Mouse (Mus musculus) 3134 (cell line): Measurements from ENCODE around the gene Comt.

Experiments used
- DNase-seq: peaks from one replicate; pipeline ENCODE4 v3.0.0-alpha.2; 2011; ENCODE audit warnings: low spot score; ENCODE audit not compliant: insufficient read length; ENCODE audit errors: extremely low read depth

The Comt gene

GRCm38 (mm10) chr16:18426802-18427280 is at the start of gene Comt:
Gene Comt (minus strand): TSS chr16:18426852.
- DNase-seq: no peak

GRCm38 (mm10) chr16:18474021-18474420 is 47.4 kb upstream of the Comt start:
- no peak for DNase-seq

- no peak for DNase-seq
These were observed 46.3 kb upstream of the Comt start for GRCm38 (mm10) chr16:18472976-18473375.

DNA sequence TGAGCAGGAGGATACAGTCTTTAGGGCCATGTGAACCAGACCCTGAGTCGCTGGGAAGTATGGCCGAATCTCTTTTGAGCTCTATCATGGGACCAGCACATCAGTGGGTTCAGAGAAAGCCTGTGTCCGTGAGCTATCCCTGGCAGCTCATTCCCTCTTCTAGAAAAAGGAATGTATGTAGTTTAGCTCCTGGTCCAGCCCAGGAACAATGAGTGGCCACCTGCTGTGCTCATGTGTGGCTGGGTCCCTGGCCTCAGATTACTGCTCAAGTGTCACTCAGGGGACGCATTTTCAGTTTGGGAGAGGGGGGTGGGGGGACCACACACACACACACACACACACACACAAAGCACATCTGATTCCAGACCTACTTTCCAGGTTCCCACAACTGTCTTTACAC is 45.8 kb upstream of the Comt start:
- DNase-seq: no peak

DNA sequence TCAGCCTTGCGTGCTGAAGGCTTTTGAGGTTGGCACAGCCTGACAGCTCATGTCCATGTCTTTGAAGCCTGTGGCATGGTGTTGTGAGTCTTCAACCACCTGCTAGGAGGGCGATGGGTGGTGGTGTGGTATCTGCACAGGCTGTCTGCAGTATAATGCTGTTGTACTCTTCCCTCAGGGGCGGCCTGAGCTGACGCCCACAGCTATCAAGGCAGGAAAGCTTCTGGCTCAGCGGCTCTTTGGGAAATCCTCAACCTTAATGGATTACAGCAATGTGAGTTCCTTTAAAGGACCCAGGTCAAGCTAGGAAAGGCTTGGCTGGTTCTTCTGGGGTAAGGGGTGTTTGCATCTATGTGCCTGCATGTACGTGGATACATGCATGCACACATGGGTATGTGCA is 45.3 kb upstream of the Comt start:
- no peak for DNase-seq

DNA sequence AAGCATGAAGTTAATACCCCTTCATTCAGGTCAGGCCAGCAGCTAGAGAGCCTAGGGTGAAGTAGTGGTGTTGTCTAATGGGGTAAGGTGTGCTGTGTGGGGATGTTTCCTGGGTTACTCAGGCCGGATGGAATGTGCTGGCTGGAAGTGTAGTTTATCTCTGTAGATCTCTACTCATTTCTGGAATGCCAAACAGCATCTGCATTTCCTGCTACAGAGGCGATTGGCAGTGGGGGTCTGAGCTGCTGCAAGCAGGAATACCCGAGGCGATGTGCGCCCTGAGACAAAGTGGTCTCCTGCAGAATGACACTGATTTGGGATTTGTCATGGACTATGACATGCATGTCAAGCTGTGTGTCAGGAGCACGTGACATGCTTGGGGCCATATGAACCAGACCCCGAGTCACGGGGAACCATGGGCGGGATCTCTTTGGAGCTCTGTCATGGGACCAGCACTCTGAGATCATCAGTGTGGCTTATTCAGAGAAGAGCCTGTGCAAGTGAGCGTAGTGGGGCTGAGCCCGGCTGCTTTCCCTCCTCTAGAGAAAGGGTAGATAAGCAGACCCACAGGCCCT is 44.8 kb upstream of the Comt start:
- peak; percentile 64 for DNase-seq

GRCm38 (mm10) chr16:18470829-18471228 is 44.2 kb upstream of the Comt start:
- DNase-seq: no peak

DNA sequence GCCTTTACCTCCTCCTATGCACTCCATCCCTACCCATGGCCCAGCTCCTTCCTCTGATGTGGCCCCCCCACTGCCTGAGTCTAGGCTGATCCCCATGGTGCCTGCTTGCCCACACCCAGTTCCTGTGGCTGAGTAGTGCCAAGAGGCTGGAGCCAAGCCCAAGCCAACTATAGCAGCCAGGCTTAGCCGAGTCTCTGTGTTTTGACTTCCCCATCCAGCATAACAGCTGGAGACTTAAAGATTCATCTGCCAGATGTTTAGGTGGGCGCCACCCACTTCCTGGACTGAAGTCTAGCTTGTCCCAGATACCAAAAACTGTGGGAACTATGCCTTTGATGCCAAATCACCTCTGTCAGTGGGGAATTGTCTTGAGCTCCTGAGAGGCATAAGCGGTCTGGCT is 37.6 kb upstream of the Comt start:
- DNase-seq: no peak

DNA sequence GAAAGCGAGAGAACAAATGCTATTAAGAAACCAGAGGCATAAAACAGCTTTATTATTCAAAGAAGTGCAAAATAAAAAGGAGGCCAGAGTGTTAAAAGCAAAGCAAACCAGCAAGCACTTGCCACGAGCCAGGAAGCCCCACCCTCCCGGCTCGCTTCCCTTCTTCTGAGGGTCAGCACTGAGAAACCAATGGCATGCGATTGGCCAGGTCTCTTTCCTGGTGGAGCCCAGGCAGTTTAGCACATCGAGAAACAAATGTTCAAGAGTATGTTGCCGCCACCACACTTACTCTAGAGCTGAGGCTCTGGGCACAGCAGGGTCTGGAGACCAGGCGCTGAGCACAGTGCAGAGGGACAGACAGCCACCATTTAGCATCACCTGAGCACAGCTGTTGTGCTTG is 35.9 kb upstream of the Comt start:
- no peak for DNase-seq

- no peak for DNase-seq
These were observed 35.4 kb upstream of the Comt start for GRCm38 (mm10) chr16:18462031-18462430.

DNA sequence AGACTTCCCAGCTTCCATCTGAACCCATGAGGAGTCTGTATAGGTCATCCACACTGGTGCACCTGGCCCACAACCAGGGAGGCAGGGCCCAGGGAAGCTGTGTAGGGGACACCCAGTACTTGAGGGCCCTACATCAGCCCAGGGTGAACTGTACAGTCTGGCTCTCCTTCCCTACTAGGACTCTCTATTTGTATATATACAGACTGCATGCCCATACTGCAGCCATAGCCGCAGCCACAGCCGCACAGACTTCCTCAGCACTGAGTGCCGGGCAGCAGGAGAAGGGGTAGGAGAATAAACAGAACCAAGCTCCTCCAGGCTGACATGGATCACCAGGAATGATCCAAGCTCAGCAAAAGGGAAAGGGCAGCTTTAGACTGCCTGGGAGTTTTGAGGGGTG is 34.2 kb upstream of the Comt start:
- DNase-seq: no peak

DNA sequence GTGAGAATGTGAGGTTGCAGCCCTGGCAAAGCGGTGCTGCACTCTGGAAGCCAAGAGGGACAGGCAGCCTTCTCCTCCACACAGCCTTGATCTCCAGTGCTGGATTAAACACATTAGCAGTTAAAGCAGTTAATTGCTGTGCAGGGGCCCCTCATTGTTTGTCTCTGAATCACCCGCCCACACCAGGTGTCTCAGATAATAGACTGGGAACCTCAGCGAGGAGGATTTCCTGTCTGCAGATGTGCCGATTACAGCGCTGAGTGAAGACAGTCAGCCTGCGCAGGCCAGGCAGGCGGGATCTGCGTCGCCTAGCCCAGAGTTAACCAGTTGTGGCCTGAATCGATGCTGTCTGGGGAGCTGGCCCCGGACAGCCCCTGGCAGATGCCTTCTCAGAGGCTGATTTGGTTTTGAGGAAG is 33.3 kb upstream of the Comt start:
- no peak for DNase-seq

DNA sequence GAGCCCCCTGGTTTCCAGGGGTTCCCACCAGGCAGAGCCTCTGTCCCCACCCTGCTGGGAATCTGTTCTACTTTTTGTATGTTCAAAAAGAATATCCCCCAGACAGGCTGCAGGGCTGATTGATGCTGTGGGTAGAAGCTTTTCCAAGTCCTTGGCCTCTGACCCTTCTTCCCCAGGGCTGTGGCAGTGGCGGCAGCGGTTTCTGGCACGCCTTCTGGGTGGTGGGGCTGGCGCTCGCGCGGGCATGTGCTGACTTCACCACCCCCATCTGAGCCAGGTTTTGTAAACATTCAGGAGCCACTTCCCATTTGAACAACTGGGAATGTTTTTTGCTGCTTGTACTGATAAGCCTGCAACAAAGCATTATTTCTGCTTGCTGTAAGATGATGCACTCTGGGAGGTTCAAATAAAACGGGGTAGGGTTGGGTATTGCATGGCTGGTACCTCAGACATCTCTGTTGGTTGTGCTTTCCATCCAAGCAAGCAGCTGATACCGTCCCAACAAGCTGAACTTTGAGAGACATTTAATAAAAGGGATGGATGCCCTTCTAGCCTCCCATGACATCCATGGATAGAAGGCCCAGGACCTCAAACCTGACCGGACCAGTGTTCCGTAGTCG is 32.8 kb upstream of the Comt start:
- DNase-seq: peak; percentile 59

GRCm38 (mm10) chr16:18458661-18459060 is 32.0 kb upstream of the Comt start:
- no peak for DNase-seq

- no peak for DNase-seq
These were observed 28.8 kb upstream of the Comt start for GRCm38 (mm10) chr16:18455407-18455806.

- DNase-seq: no peak
These were observed 27.2 kb upstream of the Comt start for GRCm38 (mm10) chr16:18453846-18454245.

DNA sequence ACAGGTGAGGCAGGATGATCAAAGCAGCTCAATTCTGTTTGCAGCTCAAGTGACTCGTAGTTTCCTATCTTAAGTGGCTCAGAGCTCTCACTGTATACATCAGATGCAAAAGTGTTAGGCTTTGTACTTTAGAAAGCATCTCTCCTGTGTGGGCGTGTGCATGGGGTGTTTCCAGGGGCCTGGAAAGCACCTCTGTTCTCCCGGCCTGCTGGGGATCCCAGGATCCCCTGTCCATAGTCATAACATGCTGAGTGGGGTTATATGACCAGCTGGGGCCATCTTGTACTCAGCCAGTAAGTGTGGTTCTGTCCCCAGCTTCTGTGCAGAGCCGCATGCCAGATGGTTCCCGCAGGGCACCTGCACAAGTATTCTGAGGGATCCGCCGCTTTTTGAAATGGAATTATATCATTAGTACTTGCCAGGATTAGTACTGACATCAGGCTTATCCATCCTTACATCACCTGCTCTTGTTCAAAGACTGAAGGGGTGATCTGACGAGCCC is 25.8 kb upstream of the Comt start:
- DNase-seq: no peak

DNA sequence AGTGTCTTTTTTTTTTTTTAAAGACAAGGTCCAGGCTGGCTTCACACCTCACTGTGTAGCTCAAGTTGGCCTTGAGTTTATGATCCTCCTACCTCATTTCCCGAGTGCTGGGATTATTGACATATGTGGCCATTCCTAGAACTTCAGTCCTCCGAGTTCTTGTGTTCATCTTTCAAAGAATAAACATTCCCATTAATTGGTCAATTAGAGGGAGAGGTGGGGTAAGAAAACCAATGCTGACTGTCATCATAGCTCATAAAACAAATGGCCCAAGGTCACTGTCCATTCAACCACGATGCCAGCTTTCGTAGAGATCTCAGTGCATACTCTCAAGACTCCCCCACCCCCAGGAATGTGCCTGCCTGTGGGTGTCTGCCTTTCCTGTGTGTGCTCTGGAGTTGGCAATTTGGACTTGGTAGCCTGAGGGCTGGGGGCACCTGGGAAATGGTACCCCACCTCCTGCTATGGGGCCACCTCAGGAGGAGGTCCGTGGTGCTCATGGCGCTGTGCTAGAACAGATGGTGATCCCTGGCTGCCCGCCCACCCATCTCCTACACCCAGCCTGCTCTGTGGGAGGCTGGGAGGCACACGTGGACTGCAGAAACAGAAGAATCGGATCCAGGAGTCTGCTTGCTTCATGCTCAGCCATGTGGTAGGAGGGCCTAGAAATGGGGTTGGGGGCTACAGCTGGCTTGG is 25.0 kb upstream of the Comt start:
- no peak for DNase-seq

DNA sequence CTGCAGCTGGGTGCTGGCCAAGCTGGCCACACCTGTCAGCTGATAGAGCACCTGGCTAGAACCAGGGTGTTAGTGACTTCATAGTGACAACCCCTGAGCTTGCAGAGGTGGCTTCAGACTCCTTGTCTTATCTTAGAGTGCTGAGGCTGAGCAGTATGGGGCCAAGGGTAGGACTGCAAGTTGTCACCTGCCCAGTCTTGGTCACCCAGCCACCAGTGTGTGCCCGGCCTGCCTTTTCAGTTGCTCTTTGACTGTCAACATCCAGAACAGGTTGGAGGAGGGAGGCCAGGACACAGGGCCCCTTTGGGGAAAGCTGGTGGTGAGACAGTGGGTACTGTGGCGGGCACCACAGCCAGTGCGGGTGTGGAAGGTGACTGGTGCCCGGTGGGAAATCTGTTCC is 22.4 kb upstream of the Comt start:
- DNase-seq: no peak

- no peak for DNase-seq
These were observed 21.5 kb upstream of the Comt start for GRCm38 (mm10) chr16:18448104-18448503.

DNA sequence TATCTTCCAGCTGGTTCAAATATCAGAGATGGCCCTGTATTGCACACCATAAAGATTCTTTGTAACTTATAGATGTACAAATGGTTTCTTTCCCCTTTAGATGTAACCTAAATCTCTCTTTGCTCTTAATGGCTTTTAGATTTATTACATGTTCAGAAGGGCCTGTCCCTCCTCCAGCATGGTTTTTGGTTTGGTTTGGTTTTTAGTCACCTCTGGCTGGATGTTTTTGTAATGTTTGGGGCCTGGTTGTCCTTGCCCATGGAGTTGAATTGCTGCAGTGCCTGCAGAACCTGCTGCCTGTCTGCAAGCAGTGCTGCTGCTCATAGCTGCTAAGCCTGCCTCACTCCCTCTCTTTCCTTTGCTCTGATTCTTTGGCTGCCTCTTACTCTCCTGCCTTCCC is 20.6 kb upstream of the Comt start:
- DNase-seq: no peak

DNA sequence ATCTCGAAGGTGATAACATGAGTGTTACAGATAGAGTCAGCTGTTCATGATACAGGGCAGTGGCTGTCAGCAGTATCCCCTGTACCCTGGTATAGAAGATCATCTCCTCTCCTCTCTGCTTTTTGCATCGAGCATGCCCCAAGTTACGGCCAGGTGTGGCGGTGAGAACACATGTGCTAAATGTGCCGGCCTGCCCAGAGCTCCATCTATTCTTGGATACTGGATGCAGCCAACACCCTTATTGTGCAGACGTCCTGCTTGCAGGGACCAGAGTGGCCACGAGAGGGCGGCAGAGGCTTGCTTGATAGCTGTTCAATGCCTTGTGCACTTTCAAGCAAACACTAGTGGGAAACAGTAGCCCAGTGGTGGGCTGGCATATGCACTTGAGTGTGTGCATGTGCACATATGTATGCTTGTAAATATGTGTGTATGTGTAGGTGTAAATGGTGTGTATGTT is 16.8 kb upstream of the Comt start:
- peak; percentile 62 for DNase-seq
